Mouse (Mus musculus) ovary, adult 10 weeks (tissue): ENCODE data around the gene Ugdh. TPM values are rescaled to one million over a fixed set of nuclear protein-coding genes. Genes with fewer than 3 reads are reported as not detected.

Experiments used
- polyA plus RNA-seq: library from polyadenylated mRNA; stranded (reverse); fragments of 350-450 nt; fragmentation: Illumina TruSeq; extraction: RNeasy Lipid Tissue Mini Kit (QIAGEN cat#74804); gene quantifications from one replicate; pipeline ENCODE4 v1.2.3, GENCODE M21; 2014

Ugdh gene
- polyA plus RNA-seq, result 160 TPM

DNA sequence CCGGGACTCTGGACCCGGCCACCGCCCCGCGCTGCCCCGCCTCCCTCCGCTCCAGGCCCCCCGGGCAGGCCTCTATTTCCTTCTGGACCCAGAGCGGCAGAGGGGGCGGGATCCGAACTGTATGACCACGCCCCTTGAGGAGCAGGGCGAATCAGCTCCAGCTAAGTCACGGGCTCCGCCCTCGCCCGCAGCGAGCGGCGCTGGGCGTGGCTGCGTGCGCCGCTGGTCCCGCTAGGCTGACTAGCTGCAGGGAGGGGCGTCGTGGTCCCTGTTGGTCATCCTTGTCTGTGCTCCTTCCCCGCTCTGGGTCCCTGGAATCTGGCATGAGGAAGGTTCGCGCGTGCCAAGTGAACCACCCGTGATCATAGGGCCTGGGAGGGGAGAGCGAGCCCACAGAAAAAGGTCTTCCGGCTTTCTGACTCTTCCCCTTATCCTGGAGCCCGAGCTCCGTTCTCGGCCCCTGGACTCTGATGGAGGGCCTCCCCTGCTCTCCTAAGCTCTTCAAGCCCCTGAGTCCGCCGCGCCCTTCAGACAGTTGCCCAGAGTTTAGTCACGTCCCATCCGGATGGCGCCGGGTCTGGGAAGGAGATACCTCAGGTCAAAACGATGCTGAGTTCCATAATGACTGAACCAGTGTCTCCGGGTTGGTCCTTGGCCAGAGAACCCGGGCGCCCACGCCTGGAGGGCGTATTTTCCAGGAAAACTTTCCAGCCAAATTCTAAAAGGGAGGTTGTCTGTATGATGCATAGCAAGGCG, at the start of gene Ugdh:
Gene Ugdh (minus strand): TSS at position 144 of the 756 bp plus-strand sequence.

DNA sequence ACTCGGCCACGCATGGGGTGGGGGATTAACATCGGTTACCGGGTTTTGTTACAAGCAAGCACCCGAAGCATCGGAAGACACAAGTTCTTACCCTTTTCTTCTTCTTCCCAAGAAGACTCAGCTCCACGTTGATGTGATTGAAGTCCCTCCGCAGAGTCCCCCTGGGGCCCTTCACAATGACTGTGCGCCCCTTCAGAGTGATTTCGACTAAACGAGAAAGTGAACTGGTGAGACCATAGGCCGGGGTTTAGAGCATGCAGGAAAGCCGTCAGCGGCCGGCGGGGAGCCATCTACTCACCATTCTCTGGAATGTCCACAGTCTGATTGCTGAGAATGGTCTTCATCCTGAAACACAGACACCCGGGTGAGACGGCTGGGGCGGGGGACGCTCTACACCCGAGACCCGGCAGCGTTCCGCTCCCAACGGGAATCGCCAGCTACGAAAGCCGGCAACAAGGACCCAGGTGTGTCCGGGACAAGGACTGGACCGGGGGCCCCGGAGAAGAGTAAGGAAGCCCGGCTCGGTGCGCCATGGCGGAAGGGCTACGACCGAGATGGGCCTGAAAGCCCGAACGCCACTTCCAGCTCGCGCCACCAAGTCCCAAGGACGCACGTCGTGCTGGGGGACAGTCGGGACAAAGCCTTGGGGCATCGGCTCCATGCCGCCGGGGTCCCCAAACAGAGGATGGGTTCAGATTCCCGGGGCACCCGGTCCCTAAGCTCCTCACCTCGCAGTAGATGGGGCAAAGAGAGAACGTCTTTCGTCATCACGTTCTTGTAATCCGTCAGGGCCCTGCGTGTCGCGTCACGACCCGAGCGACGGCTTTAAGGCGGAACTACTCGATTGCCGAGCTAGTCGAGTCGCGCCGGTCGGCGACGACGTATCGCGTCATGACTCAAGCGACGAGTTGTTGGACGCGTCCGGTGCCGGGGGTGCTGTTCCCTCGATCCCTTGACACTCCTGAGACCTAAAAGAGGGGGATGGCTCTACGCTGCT, 44.8 kb downstream of the Ugdh start, which contains the start of the genes Rpl9 and Lias:
Gene Rpl9 (minus strand): TSS at position 797 of the 997 bp plus-strand sequence.
Gene Lias (plus strand): TSS at position 850 of the 997 bp plus-strand sequence.

Other genes starting within 250 kb of the Ugdh start
- 26.2 TPM for gene Wdr19, start 236.3 kb downstream of the Ugdh start, polyA plus RNA-seq
- gene Rfc1, start 100.3 kb downstream of the Ugdh start, polyA plus RNA-seq, result 51.5 TPM
- 0.37 TPM for gene Klb, start 87.6 kb downstream of the Ugdh start, polyA plus RNA-seq
- gene Rpl9, start 44.5 kb downstream of the Ugdh start, polyA plus RNA-seq, result 1,219 TPM
- 73.1 TPM for gene Lias, start 44.5 kb downstream of the Ugdh start, polyA plus RNA-seq
- gene Gm43552, start 56.9 kb upstream of the Ugdh start, polyA plus RNA-seq, result not detected
- 281 TPM for gene Smim14, start 101.2 kb upstream of the Ugdh start, polyA plus RNA-seq
- 129 TPM for gene Ube2k, start 101.3 kb upstream of the Ugdh start, polyA plus RNA-seq